Comparison of ENCODE assay signal across 24 mouse cellular contexts in genomic region chr10:125147239-125147782, GRCm38 (mm10).
A peak's percentile ranks its signal among the peaks of the same experiment; 100 is the strongest.
DNase-seq lines count a peak whose midpoint lies in the region; ATAC-seq and TF ChIP-seq lines count a peak whose summit lies in the region.
"Had no signal": no experiment of that assay in that cellular context is flagged by ENCODE, and none has a peak within 500 bp of the region (broad histone marks: within the 10 kb centered on the region; RNA-seq: fewer than 3 reads in every experiment).

No protein-coding gene starts in this region.

- DNase-seq in adrenal gland, postnatal 10 days: no peak
- DNase-seq: adrenal gland, adult 8-10 months; adrenal gland, postnatal 25 days; B cell, adult 2 months; cerebellum, adult 11-12 months; cerebellum, adult 2 months; cerebellum, adult 9-10 months; cerebellum, postnatal 10 days; cerebellum, postnatal 25 days; forebrain, postnatal 0 days had no signal

- no peaks in the 10 kb centered on the region for H3K27me3 ChIP-seq in intestine, embryonic 15.5 days (replicated peaks)
- H3K27me3 ChIP-seq in intestine, postnatal 0 days (replicated peaks; ENCODE audit: control insufficient read depth, insufficient read depth, low read length): no peaks in the 10 kb centered on the region
- H3K27me3 ChIP-seq in intestine, embryonic 16.5 days (replicated peaks; ENCODE audit: control insufficient read depth, insufficient read depth, low read length): no peaks in the 10 kb centered on the region
- H3K27me3 ChIP-seq in stomach, embryonic 16.5 days (ENCODE audit: control insufficient read depth, insufficient read depth, low read length): no peaks in the 10 kb centered on the region
- H3K27me3 ChIP-seq: CH12.LX; embryonic facial prominence, embryonic 12.5 days; forebrain, embryonic 13.5 days; forebrain, embryonic 15.5 days; Patski had no signal

- no peak overlapping the region for H3K27ac ChIP-seq in intestine, embryonic 15.5 days
- no peak overlapping the region for H3K27ac ChIP-seq in intestine, postnatal 0 days (ENCODE audit: low read depth, low read length)
- no peak overlapping the region for H3K27ac ChIP-seq in intestine, embryonic 16.5 days (ENCODE audit: low read length)
- no peak overlapping the region for H3K27ac ChIP-seq in stomach, embryonic 16.5 days (ENCODE audit: low read length)
- H3K27ac ChIP-seq: embryonic facial prominence, embryonic 10.5 days; embryonic facial prominence, embryonic 12.5 days; forebrain, embryonic 13.5 days; forebrain, embryonic 15.5 days had no signal

- no peaks in the 10 kb centered on the region for H3K4me1 ChIP-seq in intestine, embryonic 15.5 days (replicated peaks)
- H3K4me1 ChIP-seq in intestine, postnatal 0 days (replicated peaks; ENCODE audit: control insufficient read depth, insufficient read depth, low read length): no peaks in the 10 kb centered on the region; the same call in 1 of the 2 replicates
- no peaks in the 10 kb centered on the region for H3K4me1 ChIP-seq in intestine, embryonic 16.5 days (ENCODE audit: control insufficient read depth, insufficient read depth, low read length)
- H3K4me1 ChIP-seq in stomach, embryonic 16.5 days (ENCODE audit: control insufficient read depth, insufficient read depth, low read length): no peaks in the 10 kb centered on the region
- H3K4me1 ChIP-seq: embryonic facial prominence, embryonic 12.5 days; forebrain, embryonic 15.5 days had no signal

- H3K9me3 ChIP-seq in intestine, embryonic 15.5 days: no peaks in the 10 kb centered on the region
- no peaks in the 10 kb centered on the region for H3K9me3 ChIP-seq in intestine, postnatal 0 days (ENCODE audit: control insufficient read depth)
- no peaks in the 10 kb centered on the region for H3K9me3 ChIP-seq in intestine, embryonic 16.5 days (ENCODE audit: control insufficient read depth, low read length)
- H3K9me3 ChIP-seq in stomach, embryonic 16.5 days (replicated peaks; ENCODE audit: control insufficient read depth, low read length): no peaks in the 10 kb centered on the region
- H3K9me3 ChIP-seq: embryonic facial prominence, embryonic 10.5 days; embryonic facial prominence, embryonic 12.5 days; forebrain, embryonic 13.5 days; forebrain, embryonic 15.5 days had no signal

- peak; percentile 53 for ATAC-seq in intestine, embryonic 15.5 days
- no peak for ATAC-seq in intestine, postnatal 0 days
- ATAC-seq in intestine, embryonic 16.5 days: peak; percentile 53; the same call in 1 of the 2 replicates
- ATAC-seq in stomach, embryonic 16.5 days (ENCODE audit: insufficient read depth, low FRiP score): 0 out of 2 replicates have a peak, but pooled peaks have one; percentile 29
- no peak for ATAC-seq in cerebellum, adult (ENCODE audit: insufficient number of reproducible peaks, low FRiP score, low TSS enrichment)
- ATAC-seq: activated CD4-positive, CD25-positive, alpha-beta regulatory T cell, adult 4 months; CD4-positive, CD25-positive, alpha-beta regulatory T cell, adult 4 months; forebrain, embryonic 13.5 days; forebrain, embryonic 15.5 days; forebrain, postnatal 0 days; Patski had no signal

- no peak overlapping the region for H3K4me2 ChIP-seq in intestine, embryonic 15.5 days (replicated peaks)
- no peak overlapping the region for H3K4me2 ChIP-seq in intestine, postnatal 0 days (replicated peaks; ENCODE audit: low read depth)
- H3K4me2 ChIP-seq in intestine, embryonic 16.5 days (ENCODE audit: low read depth, low read length): no peak overlapping the region
- no peak overlapping the region for H3K4me2 ChIP-seq in stomach, embryonic 16.5 days (ENCODE audit: low read depth, low read length)
- H3K4me2 ChIP-seq: embryonic facial prominence, embryonic 12.5 days; forebrain, embryonic 13.5 days; forebrain, embryonic 15.5 days had no signal

- no peak overlapping the region for H3K4me3 ChIP-seq in intestine, embryonic 15.5 days (replicated peaks)
- no peak overlapping the region for H3K4me3 ChIP-seq in intestine, postnatal 0 days (ENCODE audit: low read depth, low read length)
- no peak overlapping the region for H3K4me3 ChIP-seq in intestine, embryonic 16.5 days (ENCODE audit: low read length)
- H3K4me3 ChIP-seq in stomach, embryonic 16.5 days (replicated peaks; ENCODE audit: low read length): no peak overlapping the region
- H3K4me3 ChIP-seq: embryonic facial prominence, embryonic 10.5 days; embryonic facial prominence, embryonic 12.5 days; forebrain, embryonic 13.5 days; forebrain, embryonic 15.5 days had no signal

- no peaks in the 10 kb centered on the region for H3K36me3 ChIP-seq in intestine, embryonic 15.5 days
- H3K36me3 ChIP-seq in intestine, postnatal 0 days (ENCODE audit: control insufficient read depth, insufficient read depth): no peaks in the 10 kb centered on the region
- no peaks in the 10 kb centered on the region for H3K36me3 ChIP-seq in intestine, embryonic 16.5 days (ENCODE audit: control insufficient read depth, insufficient read depth, low read length)
- no peaks in the 10 kb centered on the region for H3K36me3 ChIP-seq in stomach, embryonic 16.5 days (ENCODE audit: control insufficient read depth, insufficient read depth, low read length)
- H3K36me3 ChIP-seq: embryonic facial prominence, embryonic 10.5 days; embryonic facial prominence, embryonic 12.5 days; forebrain, embryonic 15.5 days; G1E had no signal

- no peak for TF ChIP-seq CTCF in intestine, postnatal 0 days (IDR thresholded peaks at IDR 0.05; ENCODE audit: low read depth)

- H3K9ac ChIP-seq in intestine, embryonic 15.5 days: no peak overlapping the region
- H3K9ac ChIP-seq in intestine, postnatal 0 days (ENCODE audit: low read depth, low read length): no peak overlapping the region
- H3K9ac ChIP-seq in intestine, embryonic 16.5 days (ENCODE audit: low read depth, low read length): no peak overlapping the region
- H3K9ac ChIP-seq in stomach, embryonic 16.5 days (ENCODE audit: low read length): no peak overlapping the region
- H3K9ac ChIP-seq: embryonic facial prominence, embryonic 12.5 days; forebrain, embryonic 13.5 days; forebrain, embryonic 15.5 days; forebrain, postnatal 0 days had no signal

Comparison
In these comparisons a context has a peak if more than half of its experiments do, and no peak if none do; other contexts are left out.
1. ATAC-seq: peak in intestine, embryonic 15.5 days (single experiment), intestine, embryonic 16.5 days (single experiment) and stomach, embryonic 16.5 days (single experiment); none in intestine, postnatal 0 days (single experiment) and cerebellum, adult (single experiment).